Mouse (Mus musculus): ENCODE measurements around the gene D630039A03Rik.

DNA sequence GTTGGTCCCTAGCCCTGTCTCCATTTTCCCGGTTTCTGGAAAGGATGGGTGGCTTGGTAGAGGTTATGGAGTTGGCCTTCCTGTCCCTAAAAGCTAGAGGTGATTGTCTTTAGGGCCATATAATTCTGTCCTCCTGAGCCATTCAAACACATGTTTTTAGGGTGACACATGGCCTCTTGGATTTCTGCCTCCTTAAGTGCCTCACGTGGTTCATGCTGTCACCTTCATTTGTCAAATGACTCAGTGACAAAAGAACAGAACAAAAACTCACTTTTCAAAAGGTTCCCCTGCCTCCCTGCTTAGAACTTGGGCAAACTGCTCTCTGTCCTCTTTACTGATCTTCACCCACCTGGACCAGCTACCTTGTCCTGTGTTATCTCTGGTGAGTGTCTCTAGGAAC lies 30.9 kb downstream of the D630039A03Rik start:
- no peak for TF ChIP-seq HCFC1 (IDR thresholded peaks at IDR 0.05; ENCODE audit: borderline replicate concordance, insufficient read depth, low read length)
- TF ChIP-seq CHD2 (IDR thresholded peaks at IDR 0.05; ENCODE audit: low read depth, low read length) = no peak
- TF ChIP-seq ZC3H11A (IDR thresholded peaks at IDR 0.05; ENCODE audit: borderline replicate concordance, low read depth, low read length) = no peak
- no peak for TF ChIP-seq MAFK (IDR thresholded peaks at IDR 0.05; ENCODE audit: insufficient read depth, low read depth, low read length)
